Mouse (Mus musculus) cerebellum, adult 9-10 months (tissue): ENCODE results near the gene Olfr1342.

Experiments
- DNase-seq: peaks from one replicate; pipeline ENCODE4 v3.0.0; 2022

Gene Olfr1342

DNA sequence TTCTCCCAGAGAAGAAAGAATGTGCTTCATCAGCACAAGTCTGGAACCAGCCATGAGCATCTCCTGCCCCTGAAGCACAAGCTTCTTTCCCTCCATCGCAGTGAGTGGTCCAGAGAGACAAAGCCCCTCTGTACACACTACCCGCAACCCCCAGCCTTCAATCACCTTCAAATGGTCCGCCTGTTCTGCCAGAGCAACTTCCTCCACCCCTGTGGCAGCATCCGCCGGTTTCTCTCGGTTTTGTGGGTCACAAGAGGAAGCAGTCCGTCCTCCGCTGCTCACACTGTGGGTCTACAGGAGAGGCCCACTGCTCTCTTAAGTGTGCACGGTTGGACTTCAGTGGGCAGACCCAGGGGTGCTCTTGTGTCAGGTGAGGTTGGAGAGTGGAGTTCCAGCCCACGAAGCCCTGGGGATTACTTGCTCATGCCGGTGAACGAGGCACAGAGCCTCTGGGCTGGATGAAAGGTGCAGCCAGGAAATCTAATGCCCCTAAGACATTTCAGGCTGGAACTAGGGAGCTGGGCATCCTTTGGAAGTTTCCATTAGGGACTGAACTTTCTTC lies at the start of gene Olfr1342:
Olfr1342 (minus strand) TSS at position 345 of the 562 bp plus-strand sequence.
- DNase-seq, result no peak

- DNase-seq, result no peak
Measured at GRCm38 (mm10) chr4:118741881-118742280, 49.3 kb upstream of the Olfr1342 start.

DNA sequence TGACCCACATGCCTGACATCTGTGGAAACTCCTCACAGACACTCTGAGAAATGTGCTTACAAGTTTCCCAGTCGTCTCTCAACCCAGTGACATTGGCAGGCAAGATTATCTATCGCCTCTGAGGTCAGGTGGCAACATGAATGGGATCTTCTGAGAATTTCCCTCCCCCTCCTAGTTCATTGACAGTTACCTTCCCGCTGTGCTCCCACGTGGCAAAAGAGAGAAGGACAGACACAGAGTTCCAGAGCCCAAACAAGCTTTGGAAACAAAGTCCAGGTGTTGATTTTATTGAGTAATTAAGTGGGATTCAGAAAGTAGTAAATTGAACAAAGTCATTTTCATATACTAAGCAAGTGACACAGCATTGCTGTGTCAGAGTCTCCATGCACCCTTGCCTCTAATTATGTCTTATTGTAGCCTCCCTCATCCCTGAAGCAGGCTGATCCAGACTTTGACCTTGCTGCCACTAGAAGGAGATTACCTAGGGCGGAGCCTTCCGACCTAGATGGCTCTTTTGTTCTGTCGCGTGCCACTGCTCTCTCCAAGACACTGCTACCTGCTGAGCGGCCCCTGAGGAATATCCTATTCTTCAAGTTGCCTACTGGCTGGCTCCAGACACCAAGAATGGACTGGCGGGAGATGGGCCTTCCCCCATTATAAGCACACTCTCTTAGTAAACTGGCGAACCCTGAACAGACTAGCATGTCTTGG lies 48.6 kb upstream of the Olfr1342 start:
- no peak for DNase-seq

DNA sequence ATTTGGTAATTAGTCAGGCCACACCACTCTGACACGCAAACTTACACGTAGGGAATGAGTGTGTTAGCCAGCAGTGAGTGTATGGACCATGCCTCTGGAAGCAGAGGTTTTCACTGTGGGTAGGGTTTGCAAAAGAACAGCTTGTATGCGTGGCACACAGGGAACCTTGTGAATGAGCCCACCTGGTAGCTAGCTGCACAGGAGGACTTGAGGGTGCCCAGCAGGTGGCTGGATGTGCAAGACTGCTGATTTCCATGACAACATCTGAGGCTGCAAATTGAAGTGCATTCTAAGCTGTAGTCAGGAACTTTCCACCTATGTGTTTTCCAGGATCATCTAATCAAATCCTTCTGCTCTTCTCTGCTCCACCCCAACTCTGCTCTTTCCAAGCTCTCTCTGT lies 47.0 kb upstream of the Olfr1342 start:
- DNase-seq, result no peak

GRCm38 (mm10) chr4:118731875-118732274 lies 39.3 kb upstream of the Olfr1342 start, which contains the start of gene Olfr1339:
Gene Olfr1339, plus strand, starts transcription at chr4:118732175.
- no peak for DNase-seq

- no peak for DNase-seq
Measured at GRCm38 (mm10) chr4:118721742-118722483, 29.4 kb upstream of the Olfr1342 start.

DNA sequence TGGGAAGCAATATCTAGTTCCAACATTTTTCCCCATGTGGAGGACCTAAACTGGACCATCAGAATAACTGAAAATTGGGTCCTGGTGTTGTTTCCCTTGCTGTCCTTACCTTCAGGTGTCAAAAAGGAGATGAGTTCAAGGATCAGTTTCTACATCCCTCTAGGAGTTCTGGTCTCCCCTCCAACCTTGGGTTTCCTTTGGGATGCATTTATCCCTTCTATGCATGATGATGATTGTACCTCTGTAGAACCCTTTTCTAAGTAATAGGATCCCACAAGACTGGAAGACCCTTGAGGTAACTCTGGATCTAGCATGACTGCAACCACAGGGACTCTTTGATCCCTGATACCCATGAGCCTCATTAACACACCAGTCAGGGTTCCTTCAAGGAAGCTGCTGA lies 27.3 kb upstream of the Olfr1342 start, which contains the start of gene Olfr1340:
Olfr1340 (plus strand) TSS at position 301 of the 400 bp plus-strand sequence.
- DNase-seq, result no peak

DNA sequence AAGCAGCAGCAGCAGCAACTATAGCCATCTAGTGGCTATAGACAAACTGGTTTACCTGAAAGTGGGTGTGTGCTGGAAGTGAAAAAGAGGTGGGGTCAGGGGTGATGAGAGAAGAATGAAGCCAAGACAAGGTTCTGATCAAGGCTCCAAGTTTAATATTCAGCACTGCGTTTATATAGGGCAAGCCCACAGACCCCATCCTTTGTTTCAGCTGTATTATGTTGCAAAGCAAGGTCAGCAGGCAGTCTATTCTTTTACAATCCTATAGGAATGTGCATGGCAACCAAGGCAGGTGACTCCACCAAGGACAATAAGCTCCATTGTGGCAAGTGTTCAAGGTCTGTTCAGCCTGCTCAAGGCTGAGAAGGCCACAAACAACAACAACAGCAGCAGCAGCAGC lies 19.1 kb upstream of the Olfr1342 start:
- DNase-seq, result no peak

DNA sequence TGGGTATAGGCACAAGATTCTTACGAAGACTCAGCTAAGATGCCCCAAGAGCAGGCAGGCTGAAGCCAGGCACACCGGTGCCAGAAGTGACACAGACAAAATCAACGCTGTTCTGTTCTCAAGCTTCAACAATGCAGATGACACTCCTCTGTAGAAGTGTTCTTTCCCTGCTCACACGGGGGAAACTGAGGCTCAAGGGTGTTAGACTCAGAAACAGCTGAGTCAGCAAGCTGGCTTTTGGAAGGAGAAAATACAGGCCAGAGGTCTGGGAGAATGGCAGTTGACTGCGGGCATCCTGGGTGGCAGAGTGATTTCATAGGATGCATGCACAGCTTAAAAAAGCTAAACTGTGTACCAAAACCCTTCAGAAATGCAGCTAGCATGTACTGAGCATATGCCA lies 15.5 kb upstream of the Olfr1342 start:
- DNase-seq, result no peak

DNA sequence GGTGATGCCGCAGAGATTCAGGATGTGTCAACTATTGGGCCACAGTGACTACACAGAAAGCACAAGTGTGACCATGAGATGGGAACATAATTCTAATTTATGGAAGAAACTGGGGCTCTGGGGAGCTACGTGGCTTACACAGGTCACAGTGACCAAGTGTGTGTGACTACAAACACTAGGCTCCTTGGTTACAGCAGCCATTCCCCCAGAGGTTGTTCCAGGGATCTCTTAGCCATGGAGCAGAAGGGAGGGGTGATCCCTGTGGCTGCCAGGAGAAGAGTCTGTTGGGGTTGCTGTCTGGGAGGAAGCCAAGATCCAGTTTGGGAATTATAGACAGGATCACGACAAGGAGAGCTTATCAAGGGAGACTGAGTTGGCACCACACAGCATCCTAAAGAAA lies 10.7 kb upstream of the Olfr1342 start, which contains the start of gene Olfr1341:
Olfr1341 (plus strand) TSS at position 301 of the 400 bp plus-strand sequence.
- no peak for DNase-seq

DNA sequence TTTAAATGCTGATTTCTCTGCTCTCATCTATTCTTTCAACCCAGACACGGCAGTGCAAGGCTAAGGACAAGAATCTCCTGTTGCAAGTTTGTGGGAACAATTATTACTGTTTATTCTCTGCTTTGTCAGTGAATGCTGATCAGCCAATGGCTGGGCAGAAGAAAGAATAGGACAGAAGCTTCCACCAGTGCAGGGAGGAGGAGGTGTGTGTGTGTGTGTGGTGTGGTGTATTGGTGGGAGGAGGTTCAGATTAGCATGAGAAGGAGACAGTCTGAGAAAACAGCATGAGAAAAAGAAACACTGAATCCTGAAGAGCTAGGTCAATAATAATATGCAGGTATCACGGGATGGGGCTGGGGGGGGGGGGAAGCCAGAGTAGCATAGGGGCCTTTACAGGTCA lies 1.3 kb upstream of the Olfr1342 start:
- no peak for DNase-seq

DNA sequence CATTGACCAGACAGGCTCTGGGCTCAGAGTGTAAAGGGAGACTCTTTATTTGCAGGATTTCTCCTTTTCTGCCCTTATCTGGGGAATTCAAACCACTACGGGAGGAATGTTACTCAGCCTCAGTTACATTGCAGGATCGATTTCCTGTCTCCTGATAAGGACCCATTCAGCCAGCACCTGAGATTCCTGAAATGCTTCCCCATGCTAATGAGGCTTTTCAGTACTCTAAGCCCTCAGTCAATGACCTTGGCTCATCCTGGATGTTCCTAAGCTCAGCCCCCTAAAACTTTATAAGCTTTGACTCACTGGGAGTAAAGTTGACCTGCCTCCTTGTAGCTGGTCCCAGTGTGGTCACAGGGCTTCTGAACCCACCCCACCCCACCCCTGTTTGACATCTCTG lies 5.5 kb downstream of the Olfr1342 start:
- no peak for DNase-seq

DNA sequence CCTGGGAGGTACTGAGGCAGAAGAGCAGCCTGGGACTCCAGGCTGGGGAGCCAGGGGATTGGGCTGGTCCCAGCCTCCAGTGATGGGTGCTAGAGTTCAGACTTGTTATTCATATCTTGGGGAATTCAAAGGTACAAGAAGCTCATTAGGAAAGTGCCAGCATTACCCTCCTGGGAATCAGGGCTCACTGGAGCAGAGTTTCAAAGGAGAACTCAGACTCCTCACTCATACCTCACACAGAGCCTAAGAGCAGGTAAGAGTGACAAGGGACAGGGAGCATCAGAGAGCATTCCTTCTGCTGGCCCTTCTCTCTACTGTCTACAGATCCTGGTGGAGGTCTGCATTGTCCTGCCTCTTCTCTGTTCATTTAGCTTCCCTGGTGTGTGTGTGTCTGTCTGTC lies 33.9 kb downstream of the Olfr1342 start, which contains the start of gene Olfr62:
Olfr62 (plus strand) TSS at position 301 of the 400 bp plus-strand sequence.
- no peak for DNase-seq

DNA sequence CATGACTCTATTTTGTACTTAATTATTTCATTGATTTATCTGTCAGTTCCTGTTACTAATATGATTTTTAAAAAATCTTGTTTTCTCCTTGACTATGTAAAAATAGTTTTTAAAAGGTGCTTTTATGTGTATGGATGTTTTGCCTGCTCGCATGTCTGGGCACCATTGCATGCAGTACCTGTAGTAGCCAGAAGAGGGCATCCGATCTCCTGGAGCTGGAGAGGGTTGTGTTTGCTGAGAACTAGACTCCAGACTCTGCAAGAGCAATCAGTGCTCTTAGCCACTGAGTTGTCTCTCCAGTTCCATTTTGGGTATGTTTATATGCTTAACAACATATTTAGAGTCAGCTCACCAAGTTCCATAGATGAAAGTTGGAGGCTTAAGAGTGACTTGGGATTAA lies 47.3 kb downstream of the Olfr1342 start:
- DNase-seq, result peak; percentile 26

DNA sequence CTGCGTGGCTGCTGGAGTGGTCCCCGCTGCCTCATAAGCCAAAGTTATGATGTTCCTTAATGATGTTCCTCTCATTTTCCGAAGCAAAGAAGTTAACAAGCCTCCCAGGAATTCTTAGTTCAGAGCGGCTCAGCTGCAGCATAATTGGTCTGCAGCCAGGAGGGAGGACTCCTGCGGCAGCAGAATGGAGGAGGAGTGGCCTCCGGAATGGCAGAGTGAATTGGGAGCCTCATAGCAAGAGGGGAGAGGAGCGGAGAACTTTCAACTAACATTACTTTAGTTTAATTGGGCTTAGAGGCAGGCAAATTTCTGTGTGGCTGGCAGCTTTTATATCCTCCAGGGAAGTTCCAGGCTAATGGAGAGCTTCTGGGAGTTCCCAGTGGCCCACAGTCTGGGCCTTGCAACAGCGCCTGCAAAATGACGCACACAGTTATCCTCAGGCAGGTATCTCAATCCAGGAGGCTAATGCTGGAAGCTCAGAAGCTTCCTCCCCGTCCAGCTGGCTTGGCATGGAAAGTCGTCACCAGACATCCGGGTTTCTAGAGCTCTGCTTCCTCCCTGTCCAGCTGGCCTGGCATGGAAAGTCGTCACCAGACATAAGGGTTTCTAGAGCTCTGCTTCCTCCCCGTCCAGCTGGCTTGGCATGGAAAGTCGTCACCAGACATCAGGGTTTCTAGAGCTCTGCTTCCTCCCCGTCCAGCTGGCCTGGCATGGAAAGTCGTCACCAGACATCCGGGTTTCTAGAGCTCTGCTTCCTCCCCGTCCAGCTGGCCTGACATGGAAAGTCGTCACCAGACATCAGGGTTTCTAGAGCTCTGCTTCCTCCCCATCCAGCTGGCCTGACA lies 50.0 kb downstream of the Olfr1342 start:
- DNase-seq, result no peak
